Mouse (Mus musculus): ENCODE results near the gene Cdk9.
A peak's percentile ranks its signal among the peaks of the same experiment; 100 is the strongest.

- TF ChIP-seq CTCF (IDR thresholded peaks at IDR 0.05; ENCODE audit: low read depth) (0 out of 2 replicates have a peak, but pooled peaks have one; percentile 8), EP300 (IDR thresholded peaks at IDR 0.05; ENCODE audit: low read depth) (no peak)
These were observed 37.3 kb upstream of the Cdk9 start for GRCm38 (mm10) chr2:32750199-32750598.

Measured in heart, postnatal 0 days (tissue).